10 mouse cellular contexts compared by ENCODE assay signal in genomic region chr2:74686301-74686987, GRCm38 (mm10). TPM values are rescaled to one million over a fixed set of nuclear protein-coding genes. Genes with fewer than 3 reads are reported as not detected.
A peak's percentile ranks its signal among the peaks of the same experiment; 100 is the strongest.
DNase-seq lines count a peak whose midpoint lies in the region; ATAC-seq lines count a peak whose summit lies in the region.
"Had no signal": no experiment of that assay in that cellular context is flagged by ENCODE, and none has a peak within 500 bp of the region (broad histone marks: within the 10 kb centered on the region; RNA-seq: fewer than 3 reads in every experiment).

No protein-coding gene starts in this region.

- peak; percentile 62 for DNase-seq in gastrocnemius, postnatal 10 days
- DNase-seq in gastrocnemius, postnatal 25 days: no peak
- DNase-seq in 3T3-L1 (ENCODE audit: low read depth, low spot score) (peak; percentile 88), adipocyte (ENCODE audit: low spot score) (peak; percentile 82)
- DNase-seq in heart, postnatal 4 days: peak; percentile 76
- peak; percentile 91 for DNase-seq in limb, embryonic 11.5 days (ENCODE audit: low spot score)

- no peaks in the 10 kb centered on the region for H3K9me3 ChIP-seq in limb, embryonic 11.5 days (ENCODE audit: control insufficient read depth, low read length)
- H3K9me3 ChIP-seq in neural tube, embryonic 13.5 days: no peaks in the 10 kb centered on the region

- peak overlapping the region; percentile 97 for H3K27ac ChIP-seq in limb, embryonic 11.5 days (replicated peaks; ENCODE audit: low read depth, low read length)
- H3K27ac ChIP-seq in neural tube, embryonic 13.5 days (replicated peaks): peak overlapping the region; percentile 71; the same call in 1 of the 2 replicates

- no peaks in the 10 kb centered on the region for H3K36me3 ChIP-seq in limb, embryonic 11.5 days (ENCODE audit: control insufficient read depth, insufficient read depth, low read length)
- H3K36me3 ChIP-seq in neural tube, embryonic 13.5 days: no peaks in the 10 kb centered on the region

- peak overlapping the region; percentile 66 for H3K4me3 ChIP-seq in limb, embryonic 11.5 days (ENCODE audit: low read depth, low read length)
- H3K4me3 ChIP-seq in neural tube, embryonic 13.5 days: peak overlapping the region; percentile 33

- peak overlapping the region; percentile 90 for H3K4me2 ChIP-seq in limb, embryonic 11.5 days (ENCODE audit: low read depth, severe bottlenecking)
- H3K4me2 ChIP-seq in neural tube, embryonic 13.5 days: peak overlapping the region; percentile 54

- H3K4me1 ChIP-seq in limb, embryonic 11.5 days (ENCODE audit: control insufficient read depth, insufficient read depth, low read length): peaks cover 24% of the 10 kb centered on the region; the same call in 1 of the 2 replicates
- peaks cover 19% of the 10 kb centered on the region for H3K4me1 ChIP-seq in neural tube, embryonic 13.5 days (replicated peaks)

- H3K27me3 ChIP-seq in limb, embryonic 11.5 days (ENCODE audit: control insufficient read depth, insufficient read depth, low read length): peaks cover 20% of the 10 kb centered on the region
- H3K27me3 ChIP-seq in neural tube, embryonic 13.5 days: peaks cover 93% of the 10 kb centered on the region

- peak overlapping the region; percentile 98 for H3K9ac ChIP-seq in limb, embryonic 11.5 days (ENCODE audit: low read length)
- peak overlapping the region; percentile 73 for H3K9ac ChIP-seq in neural tube, embryonic 13.5 days

- 2% methylated on average over 17 of the region's 17 CpGs for WGBS in limb, embryonic 11.5 days
- 4% methylated on average over 17 of the region's 17 CpGs for WGBS in neural tube, embryonic 13.5 days

- no peak for ATAC-seq in limb, embryonic 11.5 days (ENCODE audit: insufficient number of reproducible peaks, low FRiP score, low TSS enrichment, low read depth)
- ATAC-seq in neural tube, embryonic 13.5 days (ENCODE audit: low read depth): no peak
- no peak for ATAC-seq in activated CD4-positive, CD25-positive, alpha-beta regulatory T cell, adult 4 months

RNA-seq across cellular contexts. Expression of gene Hoxd10, which starts 5.3 kb away (rescaled TPM):
- total RNA-seq in gastrocnemius, postnatal 10 days (2021): 1 to 10 TPM; 3.9 to 4.5 TPM
- total RNA-seq in gastrocnemius, postnatal 25 days (2021): 1 to 10 TPM; 1.5 to 4.5 TPM
- not detected for total RNA-seq in heart, postnatal 4 days (2021)
- polyA plus RNA-seq in limb, embryonic 11.5 days (2014; fragmentation: Nextera tagmentation; extraction: Ambion mirVana): 52.0 and 55.0 TPM in 2 replicates
- 87.2 and 132 TPM in 2 replicates for polyA plus RNA-seq in neural tube, embryonic 13.5 days (2015; fragmentation: Nextera tagmentation; extraction: Ambion mirVana)
- polyA plus RNA-seq in activated CD4-positive, CD25-positive, alpha-beta regulatory T cell, adult 4 months (2017; shearing (Covaris generic)): not detected
- total RNA-seq: adrenal gland, adult 18-20 months; heart, postnatal 10 days had no signal

RNA-seq across cellular contexts. Expression of gene Hoxd11, which starts 7.1 kb away (rescaled TPM):
- total RNA-seq in gastrocnemius, postnatal 10 days (2021): under 1 TPM; 0.23 to 0.56 TPM
- under 1 TPM in 1 of 2 experiments, not detected in 1; 0.26 TPM for total RNA-seq in gastrocnemius, postnatal 25 days (2021)
- not detected for total RNA-seq in heart, postnatal 4 days (2021)
- polyA plus RNA-seq in limb, embryonic 11.5 days (2014; fragmentation: Nextera tagmentation; extraction: Ambion mirVana): 59.6 and 64.4 TPM in 2 replicates
- polyA plus RNA-seq in neural tube, embryonic 13.5 days (2015; fragmentation: Nextera tagmentation; extraction: Ambion mirVana): 4.0 and 6.5 TPM in 2 replicates
- not detected for polyA plus RNA-seq in activated CD4-positive, CD25-positive, alpha-beta regulatory T cell, adult 4 months (2017; shearing (Covaris generic))
- total RNA-seq: adrenal gland, adult 18-20 months; heart, postnatal 10 days had no signal

RNA-seq across cellular contexts. Expression of gene Hoxd9, which starts 11.1 kb away (rescaled TPM):
- total RNA-seq in gastrocnemius, postnatal 10 days (2021): 10 to 100 TPM; 12.6 to 16.1 TPM
- total RNA-seq in gastrocnemius, postnatal 25 days (2021): 10 to 100 TPM in 1 of 2 experiments, 1 to 10 TPM in 1; 5.7 to 14.7 TPM
- under 1 TPM; 0.12 to 0.27 TPM for total RNA-seq in heart, postnatal 4 days (2021)
- 17.1 and 24.1 TPM in 2 replicates for polyA plus RNA-seq in limb, embryonic 11.5 days (2014; fragmentation: Nextera tagmentation; extraction: Ambion mirVana)
- 27.7 and 42.7 TPM in 2 replicates for polyA plus RNA-seq in neural tube, embryonic 13.5 days (2015; fragmentation: Nextera tagmentation; extraction: Ambion mirVana)
- polyA plus RNA-seq in activated CD4-positive, CD25-positive, alpha-beta regulatory T cell, adult 4 months (2017; shearing (Covaris generic)): not detected

RNA-seq across cellular contexts. Expression of gene Hoxd12, which starts 11.6 kb away (rescaled TPM):
- total RNA-seq in gastrocnemius, postnatal 10 days (2021): not detected
- not detected for total RNA-seq in gastrocnemius, postnatal 25 days (2021)
- not detected for total RNA-seq in heart, postnatal 4 days (2021)
- polyA plus RNA-seq in limb, embryonic 11.5 days (2014; fragmentation: Nextera tagmentation; extraction: Ambion mirVana): 80.7 and 82.2 TPM in 2 replicates
- 0.50 and 1.7 TPM in 2 replicates for polyA plus RNA-seq in neural tube, embryonic 13.5 days (2015; fragmentation: Nextera tagmentation; extraction: Ambion mirVana)
- polyA plus RNA-seq in activated CD4-positive, CD25-positive, alpha-beta regulatory T cell, adult 4 months (2017; shearing (Covaris generic)): not detected
- total RNA-seq: adrenal gland, adult 18-20 months; heart, postnatal 10 days had no signal

RNA-seq across cellular contexts. Expression of gene Hoxd8, which starts 18.0 kb away (rescaled TPM):
- 10 to 100 TPM; 38.3 to 46.1 TPM for total RNA-seq in gastrocnemius, postnatal 10 days (2021)
- total RNA-seq in gastrocnemius, postnatal 25 days (2021): 10 to 100 TPM; 11.7 to 30.6 TPM
- total RNA-seq in heart, postnatal 4 days (2021): 1 to 10 TPM; 1.2 to 1.9 TPM
- polyA plus RNA-seq in limb, embryonic 11.5 days (2014; fragmentation: Nextera tagmentation; extraction: Ambion mirVana): 11.6 and 13.1 TPM in 2 replicates
- polyA plus RNA-seq in neural tube, embryonic 13.5 days (2015; fragmentation: Nextera tagmentation; extraction: Ambion mirVana): 17.4 and 22.8 TPM in 2 replicates
- polyA plus RNA-seq in activated CD4-positive, CD25-positive, alpha-beta regulatory T cell, adult 4 months (2017; shearing (Covaris generic)): not detected

Comparison
In these comparisons a context has a peak if more than half of its experiments do, and no peak if none do; other contexts are left out.
1. RNA of gene Hoxd9, which starts 11.1 kb away (total RNA-seq): 12.6 to 16.1 TPM in gastrocnemius, postnatal 10 days and 5.7 to 14.7 TPM in gastrocnemius, postnatal 25 days; 0.12 to 0.27 TPM in heart, postnatal 4 days; every median in the first group is over 4 times any median in the second.